Mouse (Mus musculus): Measurements from ENCODE around the gene Gm29866.
"Not testable (repeated sequence)": the region's sequence is repeated elsewhere in the genome, so short reads cannot be mapped to it uniquely, and the experiment has no call there.

Gene Gm29866

GRCm38 (mm10) chrY:20993557-20993956 lies at the start of gene Gm29866:
TSS of gene Gm29866 (minus strand) at chrY:20993657.
- DNase-seq (ENCODE audit: low read depth, low spot score): not testable (repeated sequence)
